Mouse (Mus musculus): ENCODE results near the gene Pth1r. TPM values are rescaled to one million over a fixed set of nuclear protein-coding genes. Genes with fewer than 3 reads are reported as not detected.

Gene Pth1r
- polyA plus RNA-seq, 1 experiment from 2014 or later = 3.0 TPM

Other genes starting within 250 kb of the Pth1r start
- gene Setd2, start 214.5 kb downstream of the Pth1r start, polyA plus RNA-seq (2015; fragmentation: Nextera tagmentation; extraction: Ambion mirVana) = 9.2 and 10.5 TPM in 2 replicates
- gene Nradd, start 122.7 kb downstream of the Pth1r start, polyA plus RNA-seq (2015; fragmentation: Nextera tagmentation; extraction: Ambion mirVana) = 1.6 and 2.5 TPM in 2 replicates
- gene Nbeal2, start 93.0 kb downstream of the Pth1r start, polyA plus RNA-seq (2015; fragmentation: Nextera tagmentation; extraction: Ambion mirVana) = 1.8 and 2.4 TPM in 2 replicates
- gene Ccdc12, start 90.6 kb downstream of the Pth1r start, polyA plus RNA-seq (2015; fragmentation: Nextera tagmentation; extraction: Ambion mirVana) = 60.9 and 64.9 TPM in 2 replicates
- gene Myl3, start 5.3 kb downstream of the Pth1r start, polyA plus RNA-seq (2015; fragmentation: Nextera tagmentation; extraction: Ambion mirVana) = 2.8 and 3.0 TPM in 2 replicates
- not detected in 2 replicates for gene Prss42, start 51.0 kb upstream of the Pth1r start, polyA plus RNA-seq (2015; fragmentation: Nextera tagmentation; extraction: Ambion mirVana)
- not detected in 2 replicates for gene Prss44, start 66.8 kb upstream of the Pth1r start, polyA plus RNA-seq (2015; fragmentation: Nextera tagmentation; extraction: Ambion mirVana)
- gene Prss43, start 79.5 kb upstream of the Pth1r start, polyA plus RNA-seq (2015; fragmentation: Nextera tagmentation; extraction: Ambion mirVana) = not detected in 2 replicates
- not detected in 2 replicates for gene Prss45, start 87.4 kb upstream of the Pth1r start, polyA plus RNA-seq (2015; fragmentation: Nextera tagmentation; extraction: Ambion mirVana)
- gene Prss46, start 97.4 kb upstream of the Pth1r start, polyA plus RNA-seq (2015; fragmentation: Nextera tagmentation; extraction: Ambion mirVana) = not detected in 2 replicates
- gene Prss50, start 110.8 kb upstream of the Pth1r start, polyA plus RNA-seq (2015; fragmentation: Nextera tagmentation; extraction: Ambion mirVana) = 13.9 and 14.5 TPM in 2 replicates
- gene Als2cl, start 132.7 kb upstream of the Pth1r start, polyA plus RNA-seq (2015; fragmentation: Nextera tagmentation; extraction: Ambion mirVana) = 1.7 and 2.6 TPM in 2 replicates
- gene Tmie, start 133.0 kb upstream of the Pth1r start, polyA plus RNA-seq (2015; fragmentation: Nextera tagmentation; extraction: Ambion mirVana) = 1.8 and 2.5 TPM in 2 replicates
- gene Fam240a, start 169.7 kb upstream of the Pth1r start, polyA plus RNA-seq (2015; fragmentation: Nextera tagmentation; extraction: Ambion mirVana) = not detected in 2 replicates
- not detected in 2 replicates for gene Tdgf1, start 199.0 kb upstream of the Pth1r start, polyA plus RNA-seq (2015; fragmentation: Nextera tagmentation; extraction: Ambion mirVana)
- 0.07 and 0.25 TPM in 2 replicates for gene Lrrc2, start 204.4 kb upstream of the Pth1r start, polyA plus RNA-seq (2015; fragmentation: Nextera tagmentation; extraction: Ambion mirVana)
- 13.2 and 13.6 TPM in 2 replicates for gene Rtp3, start 243.4 kb upstream of the Pth1r start, polyA plus RNA-seq (2015; fragmentation: Nextera tagmentation; extraction: Ambion mirVana)

Measured in liver, embryonic 15.5 days (tissue).